Mouse (Mus musculus) spleen, adult 2 months (tissue): ENCODE results near the gene Rab3gap1.

Experiments used
- CTCF ChIP-seq: fragments of 200-500 bp; IDR thresholded peaks from 2 replicates; pipeline ENCODE4 v1.5.1; 2011; ENCODE audit warnings: mild to moderate bottlenecking, inconsistent platforms; ENCODE audit not compliant: insufficient read depth, insufficient read length, insufficient replicate concordance; ENCODE audit errors: extremely low read depth
- POLR2A ChIP-seq: fragments of 200-500 bp; IDR thresholded peaks from 2 replicates; pipeline ENCODE4 v1.6.1; 2011; ENCODE audit warnings: low read depth, low read length, inconsistent platforms

- TF ChIP-seq CTCF (no peak), POLR2A (no peak)
Observed at GRCm38 (mm10) chr1:127858945-127859648, 9.5 kb upstream of the Rab3gap1 start.
